Mouse (Mus musculus) CH12.LX (cell line): ENCODE data around the gene Psmd9. TPM values are rescaled to one million over a fixed set of nuclear protein-coding genes. Genes with fewer than 3 reads are reported as not detected.
A peak's percentile ranks its signal among the peaks of the same experiment; 100 is the strongest.

Experiments used
- DNase-seq: peaks from one replicate; pipeline ENCODE4 v3.0.0-alpha.2; 2013; ENCODE audit errors: extremely low read depth
- H3K27ac ChIP-seq: 2 replicates; pipeline ENCODE4 v1.5.1; 2012; ENCODE audit warnings: low read depth, mild to moderate bottlenecking, control low read depth, moderate library complexity; ENCODE audit not compliant: insufficient read depth
- H3K27me3 ChIP-seq: replicated peaks from 2 replicates; pipeline ENCODE3; 2012; ENCODE audit warnings: inconsistent platforms
- H3K36me3 ChIP-seq, 2 experiments: replicated peaks in 1 of 2; 2 replicates each; pipeline versions ENCODE3 to v1.6.1; 2012; ENCODE audit warnings: inconsistent platforms in 1 of 2, low read length in 1 of 2, mild to moderate bottlenecking in 1 of 2, mixed read lengths in 1 of 2, moderate library complexity in 1 of 2; ENCODE audit not compliant: control insufficient read depth in 1 of 2, insufficient read depth in 1 of 2
- H3K4me1 ChIP-seq, 2 experiments: 2 replicates each; pipeline ENCODE4 v1.6.1; 2012; ENCODE audit warnings: inconsistent platforms in 1 of 2, moderate library complexity in 1 of 2; ENCODE audit not compliant: insufficient read depth in 2 of 2, control insufficient read depth in 1 of 2
- H3K4me2 ChIP-seq: 2 replicates; pipeline ENCODE4 v1.6.1; 2012; ENCODE audit warnings: low read depth, mild to moderate bottlenecking, control low read depth; ENCODE audit not compliant: poor library complexity, insufficient read depth, severe bottlenecking
- H3K4me3 ChIP-seq, 3 experiments: fragments of 150-350 bp in 1 of 3; sonication (generic) in 1 of 3; replicated peaks in 1 of 3; 2 replicates each; pipeline versions ENCODE3 to v1.5.1; 2011 to 2012; ENCODE audit warnings: low read depth in 2 of 3, low read length in 2 of 3, mild to moderate bottlenecking in 2 of 3, moderate library complexity in 2 of 3, control low read depth in 1 of 3, improper control_type of control experiment in 1 of 3, inconsistent platforms in 1 of 3, mixed read lengths in 1 of 3; ENCODE audit not compliant: poor library complexity in 1 of 3
- H3K79me2 ChIP-seq: replicated peaks from 2 replicates; pipeline ENCODE4 v1.6.1; 2012; ENCODE audit warnings: mild to moderate bottlenecking, moderate library complexity; ENCODE audit not compliant: control insufficient read depth, poor library complexity, insufficient read depth, severe bottlenecking; ENCODE audit errors: extremely low read depth
- H3K9ac ChIP-seq: 2 replicates; pipeline ENCODE4 v1.6.1; 2012; ENCODE audit warnings: low read depth, mild to moderate bottlenecking, control low read depth, moderate library complexity; ENCODE audit not compliant: insufficient read depth
- H3K9me3 ChIP-seq: replicated peaks from 2 replicates; pipeline ENCODE3; 2012; ENCODE audit warnings: low read length, inconsistent platforms, mixed read lengths
- BHLHE40 ChIP-seq: IDR thresholded peaks from 2 replicates; pipeline ENCODE4 v1.6.1; 2011; ENCODE audit warnings: mild to moderate bottlenecking, low read depth, low read length, improper control_type of control experiment
- CHD1 ChIP-seq: IDR thresholded peaks from 2 replicates; pipeline ENCODE4 v1.6.1; 2012; ENCODE audit warnings: low read depth, low read length, improper control_type of control experiment, inconsistent platforms
- CHD2 ChIP-seq: IDR thresholded peaks from 2 replicates; pipeline ENCODE4 v1.6.1; 2011; ENCODE audit warnings: low read length, improper control_type of control experiment
- CTCF ChIP-seq, 2 experiments: IDR thresholded peaks in 1 of 2; conservative IDR thresholded peaks in 1 of 2; 2 replicates each; pipeline ENCODE4 v1.5.1; 2011 to 2012; ENCODE audit warnings: low read depth in 2 of 2, low read length in 2 of 2, improper control_type of control experiment in 1 of 2, inconsistent platforms in 1 of 2, mild to moderate bottlenecking in 1 of 2, moderate library complexity in 1 of 2
- E2F4 ChIP-seq: IDR thresholded peaks from 2 replicates; pipeline ENCODE4 v1.6.1; 2011; ENCODE audit warnings: low read depth, low read length, improper control_type of control experiment; ENCODE audit not compliant: insufficient replicate concordance
- ELF1 ChIP-seq: IDR thresholded peaks from 2 replicates; pipeline ENCODE4 v1.6.1; 2014; ENCODE audit warnings: low read depth, mild to moderate bottlenecking, inconsistent platforms, low read length, improper control_type of control experiment
- EP300 ChIP-seq: IDR thresholded peaks from 2 replicates; pipeline ENCODE4 v1.6.1; 2011; ENCODE audit warnings: low read length, improper control_type of control experiment
- ETS1 ChIP-seq: conservative IDR thresholded peaks from 2 replicates; pipeline ENCODE4 v1.6.1; 2012; ENCODE audit warnings: low read depth, mild to moderate bottlenecking, inconsistent platforms, low read length, improper control_type of control experiment, moderate library complexity
- GABPA ChIP-seq: IDR thresholded peaks from 2 replicates; pipeline ENCODE4 v1.6.1; 2012; ENCODE audit warnings: low read depth, low read length, improper control_type of control experiment, inconsistent platforms; ENCODE audit not compliant: insufficient replicate concordance
- HCFC1 ChIP-seq: IDR thresholded peaks from 2 replicates; pipeline ENCODE4 v1.6.1; 2012; ENCODE audit warnings: low read depth, mild to moderate bottlenecking, inconsistent platforms, low read length, improper control_type of control experiment
- IRF4 ChIP-seq: IDR thresholded peaks from 2 replicates; pipeline ENCODE4 v1.6.1; 2014; ENCODE audit warnings: low read depth, mild to moderate bottlenecking, inconsistent platforms, low read length, improper control_type of control experiment
- JUN ChIP-seq: IDR thresholded peaks from 2 replicates; pipeline ENCODE4 v1.6.1; 2011; ENCODE audit warnings: low read depth, mild to moderate bottlenecking, low read length, improper control_type of control experiment, moderate library complexity; ENCODE audit not compliant: insufficient read depth
- JUND ChIP-seq: conservative IDR thresholded peaks from 2 replicates; pipeline ENCODE4 v1.6.1; 2011; ENCODE audit warnings: low read depth, low read length, improper control_type of control experiment
- KAT2A ChIP-seq: IDR thresholded peaks from 2 replicates; pipeline ENCODE4 v1.6.1; 2012; ENCODE audit warnings: low read length, improper control_type of control experiment, inconsistent platforms; ENCODE audit not compliant: insufficient replicate concordance
- MAFK ChIP-seq: IDR thresholded peaks from 2 replicates; pipeline ENCODE4 v1.6.1; 2011; ENCODE audit warnings: low read length, improper control_type of control experiment; ENCODE audit not compliant: insufficient replicate concordance
- MAX ChIP-seq: IDR thresholded peaks from 2 replicates; pipeline ENCODE4 v1.6.1; 2011; ENCODE audit warnings: low read length, improper control_type of control experiment
- MAZ ChIP-seq: IDR thresholded peaks from 2 replicates; pipeline ENCODE4 v1.6.1; 2012; ENCODE audit warnings: low read depth, mild to moderate bottlenecking, inconsistent platforms, low read length, improper control_type of control experiment, moderate library complexity
- MEF2A ChIP-seq: IDR thresholded peaks from 2 replicates; pipeline ENCODE4 v1.6.1; 2014; ENCODE audit warnings: low read depth, mild to moderate bottlenecking, inconsistent platforms, low read length, improper control_type of control experiment, borderline replicate concordance
- MXI1 ChIP-seq: IDR thresholded peaks from 2 replicates; pipeline ENCODE4 v1.6.1; 2011; ENCODE audit warnings: mild to moderate bottlenecking, low read depth, low read length, improper control_type of control experiment
- MYC ChIP-seq: IDR thresholded peaks from 2 replicates; pipeline ENCODE4 v1.6.1; 2011; ENCODE audit warnings: low read depth, mild to moderate bottlenecking, improper control_type of control experiment, low read length
- NELFE ChIP-seq: IDR thresholded peaks from 2 replicates; pipeline ENCODE4 v1.6.1; 2011; ENCODE audit warnings: low read depth, low read length, improper control_type of control experiment
- NRF1 ChIP-seq: IDR thresholded peaks from 2 replicates; pipeline ENCODE4 v1.6.1; 2014; ENCODE audit warnings: low read depth, mild to moderate bottlenecking, inconsistent platforms, low read length, improper control_type of control experiment, moderate library complexity
- PAX5 ChIP-seq: IDR thresholded peaks from 2 replicates; pipeline ENCODE4 v1.6.1; 2012; ENCODE audit warnings: low read length, inconsistent platforms, mixed read lengths
- POLR2A ChIP-seq: IDR thresholded peaks from 2 replicates; pipeline ENCODE4 v1.6.1; 2011; ENCODE audit warnings: low read depth, mild to moderate bottlenecking, improper control_type of control experiment, low read length
- POLR2AphosphoS2 ChIP-seq: IDR thresholded peaks from 2 replicates; pipeline ENCODE4 v1.6.1; 2011; ENCODE audit warnings: low read depth, low read length, improper control_type of control experiment
- RAD21 ChIP-seq: IDR thresholded peaks from 2 replicates; pipeline ENCODE4 v1.6.1; 2011; ENCODE audit warnings: low read depth, mild to moderate bottlenecking, low read length, improper control_type of control experiment, moderate library complexity
- RCOR1 ChIP-seq: conservative IDR thresholded peaks from 2 replicates; pipeline ENCODE4 v1.6.1; 2012; ENCODE audit warnings: low read depth, mild to moderate bottlenecking, inconsistent platforms, low read length, improper control_type of control experiment
- SIN3A ChIP-seq: IDR thresholded peaks from 2 replicates; pipeline ENCODE4 v1.6.1; 2012; ENCODE audit warnings: low read length, improper control_type of control experiment, inconsistent platforms
- SMC3 ChIP-seq: IDR thresholded peaks from 2 replicates; pipeline ENCODE4 v1.6.1; 2011; ENCODE audit warnings: low read depth, low read length, improper control_type of control experiment
- TBP ChIP-seq: conservative IDR thresholded peaks from 2 replicates; pipeline ENCODE4 v1.6.1; 2011; ENCODE audit warnings: low read depth, low read length, improper control_type of control experiment
- TCF12 ChIP-seq: IDR thresholded peaks from 2 replicates; pipeline ENCODE4 v1.6.1; 2014; ENCODE audit warnings: low read depth, mild to moderate bottlenecking, inconsistent platforms, low read length, improper control_type of control experiment
- UBTF ChIP-seq: IDR thresholded peaks from 2 replicates; pipeline ENCODE4 v1.6.1; 2012; ENCODE audit warnings: low read depth, mild to moderate bottlenecking, inconsistent platforms, low read length, improper control_type of control experiment, moderate library complexity
- USF1 ChIP-seq: IDR thresholded peaks from 2 replicates; pipeline ENCODE4 v1.6.1; 2014; ENCODE audit warnings: low read depth, mild to moderate bottlenecking, inconsistent platforms, low read length, improper control_type of control experiment
- USF2 ChIP-seq: conservative IDR thresholded peaks from 2 replicates; pipeline ENCODE4 v1.6.1; 2011; ENCODE audit warnings: low read depth, low read length, improper control_type of control experiment
- ZC3H11A ChIP-seq: IDR thresholded peaks from 2 replicates; pipeline ENCODE4 v1.6.1; 2012; ENCODE audit warnings: low read depth, mild to moderate bottlenecking, inconsistent platforms, low read length, improper control_type of control experiment
- ZKSCAN1 ChIP-seq: IDR thresholded peaks from 2 replicates; pipeline ENCODE4 v1.6.1; 2012; ENCODE audit warnings: low read depth, inconsistent platforms, low read length, improper control_type of control experiment, borderline replicate concordance
- ZMIZ1 ChIP-seq: IDR thresholded peaks from 2 replicates; pipeline ENCODE4 v1.6.1; 2012; ENCODE audit warnings: low read depth, mild to moderate bottlenecking, inconsistent platforms, low read length, improper control_type of control experiment
- ZNF384 ChIP-seq: IDR thresholded peaks from 2 replicates; pipeline ENCODE4 v1.6.1; 2012; ENCODE audit warnings: low read depth, low read length, improper control_type of control experiment, inconsistent platforms
- dilution Hi-C: fragments of 300-500 bp; cut with MboI; formaldehyde crosslinking; loops from 2 replicates; pipeline ENCODE4 v1.14.3; 2020; ENCODE audit warnings: low sequenced_read_pairs; ENCODE audit not compliant: extremely low pct_unique_long_range_greater_than_20kb, extremely low pct_ligation_motif_present
- in situ Hi-C: fragments of 300-500 bp; cut with MboI; formaldehyde crosslinking; loops from 3 replicates; pipeline ENCODE4 v1.14.3; 2019; ENCODE audit warnings: low sequenced_read_pairs, low pct_ligation_motif_present, low pct_unique_long_range_greater_than_20kb, mixed read lengths
- polyA plus RNA-seq: library from polyadenylated mRNA; unstranded; fragments of >175 nt; gene quantifications from 2 replicates; pipeline ENCODE4 v1.2.1, GENCODE M21; 2012; ENCODE audit warnings: low read depth; ENCODE audit not compliant: insufficient read length
- total RNA-seq, 2 experiments: library from RNA; depleted of rRNA; stranded (reverse); fragments of 300-350 nt in 1 of 2; fragments of >200 nt in 1 of 2; gene quantifications; 2 replicates each; pipeline ENCODE4 v1.2.3; 2012 to 2014

Psmd9 gene
- total and polyA plus RNA-seq, 3 experiments, result 30.8 to 38.0 (median 35.5) TPM

DNA sequence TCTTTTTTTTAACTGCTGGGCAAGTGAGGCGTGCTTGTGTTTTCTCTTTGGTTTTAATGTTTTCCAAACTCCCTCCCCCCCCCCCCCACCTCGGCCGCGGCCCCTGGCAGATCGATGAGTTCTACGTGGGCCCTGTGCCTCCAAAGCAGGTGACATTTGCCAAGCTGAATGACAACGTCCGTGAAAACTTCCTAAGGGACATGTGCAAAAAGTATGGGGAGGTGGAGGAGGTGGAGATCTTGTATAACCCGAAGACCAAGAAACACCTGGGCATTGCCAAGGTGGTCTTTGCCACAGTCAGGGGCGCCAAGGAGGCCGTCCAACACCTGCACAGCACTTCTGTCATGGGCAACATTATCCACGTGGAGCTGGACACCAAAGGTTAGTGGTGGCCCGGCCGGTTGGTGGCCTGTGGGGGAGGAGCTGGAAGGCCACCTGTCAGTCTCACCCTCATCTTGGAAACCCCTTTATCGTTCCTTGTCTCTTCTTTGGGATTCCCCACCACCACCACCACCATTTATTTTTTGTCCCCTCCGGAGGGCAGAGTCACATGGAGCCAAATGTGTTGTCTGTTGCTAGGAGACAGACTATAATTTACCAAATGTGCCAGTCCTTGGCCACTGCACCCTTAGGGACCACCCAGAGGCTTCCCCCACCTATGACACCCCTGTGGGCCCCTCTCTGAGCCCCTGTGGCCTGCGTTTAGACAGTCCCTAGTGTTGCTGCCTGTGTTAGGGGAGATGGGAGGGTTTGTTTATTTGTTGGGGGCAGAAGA lies 25.1 kb upstream of the Psmd9 start:
- H3K9me3 ChIP-seq, result no peaks in the 10 kb centered on the region
- peaks cover 63% of the 10 kb centered on the region for H3K79me2 ChIP-seq
- peak overlapping the region; percentile 100 for H3K9ac ChIP-seq
- peak overlapping the region; percentile 47 to 76 (median 76) for H3K4me3 ChIP-seq
- peak overlapping the region; percentile 98 for H3K4me2 ChIP-seq
- no peaks in the 10 kb centered on the region for H3K27me3 ChIP-seq
- in situ Hi-C loops, result no loop called here
- dilution Hi-C loops, result no loop called here
- TF ChIP-seq KAT2A (no peak), CHD1 (no peak), MYC (0 out of 2 replicates have a peak, but pooled peaks have one; percentile 24), MAFK (no peak), GABPA (no peak), NRF1 (no peak), ETS1 (peak; percentile 13; the same call in 1 of the 2 replicates), BHLHE40 (peak; percentile 28; the same call in 1 of the 2 replicates), USF1 (peak; percentile 42; the same call in 1 of the 2 replicates), MXI1 (peak; percentile 98), UBTF (no peak), SIN3A (peak; percentile 75), CTCF (conservative IDR thresholded peaks at IDR 0.05 in 1 of 2, IDR thresholded peaks at IDR 0.05 in 1 of 2; ENCODE audit: low read depth in 2 of 2, low read length in 2 of 2) (no peak), MAX (peak; percentile 73; the same call in 1 of the 2 replicates), USF2 (no peak), ZNF384 (no peak), HCFC1 (no peak), RCOR1 (no peak), EP300 (no peak), ELF1 (no peak), MEF2A (no peak), ZMIZ1 (no peak), E2F4 (no peak), PAX5 (no peak), TCF12 (peak; percentile 30; the same call in 1 of the 2 replicates), NELFE (no peak), MAZ (no peak), CHD2 (peak; percentile 28; the same call in 1 of the 2 replicates), JUN (no peak), TBP (no peak), SMC3 (no peak), ZKSCAN1 (no peak), IRF4 (no peak), POLR2AphosphoS2 (no peak), POLR2A (no peak), ZC3H11A (no peak), JUND (no peak), RAD21 (no peak)
- 0 out of 2 replicates have a peak overlapping the region, but pooled peaks have one; percentile 10 for H3K27ac ChIP-seq
- H3K36me3 ChIP-seq, result peaks cover 31 to 49% of the 10 kb centered on the region in 2 experiments
- peaks cover 0 to 38% of the 10 kb centered on the region in 2 experiments; a peak in 2 of 4 replicates for H3K4me1 ChIP-seq
- no peak for DNase-seq
